8 mouse cellular contexts compared by ENCODE assay signal in the genomic region with DNA sequence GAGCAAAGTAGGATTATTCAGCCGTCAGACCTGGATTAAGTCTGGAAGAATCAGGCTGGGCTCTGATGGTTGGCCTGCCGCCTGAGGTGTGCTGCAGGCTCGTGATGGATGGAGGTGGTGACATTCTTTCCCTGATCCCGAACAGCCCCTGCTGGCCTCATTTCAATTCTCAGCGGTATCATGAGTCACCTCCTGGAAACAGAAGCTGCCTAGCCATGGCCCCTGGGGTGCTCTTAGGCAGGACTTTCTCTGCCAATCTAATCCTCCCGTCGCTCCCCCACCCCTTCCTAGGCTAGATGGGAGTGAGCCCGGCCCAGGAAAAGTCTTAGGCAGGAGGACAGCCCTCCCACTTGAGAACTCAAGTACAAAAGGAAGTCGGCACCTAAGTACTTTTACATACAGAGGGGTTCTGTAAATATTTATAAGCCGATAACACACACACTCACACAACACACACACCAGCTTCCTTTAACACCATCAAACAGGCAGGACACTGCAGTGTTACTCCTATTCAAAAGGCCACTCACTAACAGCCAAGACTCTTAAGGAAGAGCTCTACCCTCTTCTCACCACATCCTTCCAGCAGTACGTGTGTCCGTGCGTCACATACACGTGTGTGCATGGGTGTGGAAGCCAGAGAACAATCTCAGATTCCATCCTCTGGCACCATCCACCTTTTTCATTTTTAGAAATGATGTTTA.
DNase-seq lines count a peak whose midpoint lies in the region.

No protein-coding gene starts in this region.

- peak; percentile 76 for DNase-seq in ZHBTc4 (ENCODE audit: low read depth, low spot score)
- peak; percentile 77 for DNase-seq in cerebellum, adult 11 months
- peak; percentile 98 for DNase-seq in heart, adult 11 months
- DNase-seq in kidney, adult 18-20 months = peak; percentile 22
- peak; percentile 65 to 74 for DNase-seq in lung, postnatal 4 days
- DNase-seq in spleen, postnatal 4 days (ENCODE audit: low spot score in 2 of 2) = no peak
- no peak for DNase-seq in thymus, postnatal 10 days (ENCODE audit: low spot score in 2 of 2)
- no peak for DNase-seq in layer of hippocampus, adult 8-10 months (ENCODE audit: low spot score in 2 of 2)

Comparison
In these comparisons a context has a peak if more than half of its experiments do, and no peak if none do; other contexts are left out.
1. DNase-seq: peak in ZHBTc4 (single experiment), cerebellum, adult 11 months (single experiment), heart, adult 11 months (single experiment), kidney, adult 18-20 months (single experiment) and lung, postnatal 4 days (2 of 2); none in spleen, postnatal 4 days (0 of 2), thymus, postnatal 10 days (0 of 2) and layer of hippocampus, adult 8-10 months (0 of 2).